ENCODE assay signal across 21 mouse cellular contexts in the genomic region with DNA sequence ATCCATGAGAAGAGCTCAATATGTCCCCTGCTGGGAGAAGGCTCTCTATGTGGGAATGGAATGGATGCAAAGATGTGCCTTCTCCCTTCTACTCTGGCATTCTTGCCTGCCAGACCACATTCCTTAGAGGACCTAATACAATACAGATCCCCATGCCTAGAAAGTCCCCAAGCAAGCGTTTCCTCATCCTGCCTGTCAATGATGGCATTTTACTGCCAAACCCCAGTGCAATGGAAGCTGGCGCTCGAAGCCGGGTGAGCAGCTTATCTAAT. TPM values are rescaled to one million over a fixed set of nuclear protein-coding genes. Genes with fewer than 3 reads are reported as not detected.
DNase-seq lines count a peak whose midpoint lies in the region; ATAC-seq and TF ChIP-seq lines count a peak whose summit lies in the region.
"Had no signal": no experiment of that assay in that cellular context is flagged by ENCODE, and none has a peak within 500 bp of the region (broad histone marks: within the 10 kb centered on the region; RNA-seq: fewer than 3 reads in every experiment).

No protein-coding gene starts in this region.

- H3K27me3 ChIP-seq in forebrain, embryonic 13.5 days, result no peaks in the 10 kb centered on the region
- H3K27me3 ChIP-seq in forebrain, postnatal 0 days (ENCODE audit: insufficient read depth, low read length), result no peaks in the 10 kb centered on the region
- H3K27me3 ChIP-seq in neural tube, embryonic 15.5 days (replicated peaks), result no peaks in the 10 kb centered on the region
- no peaks in the 10 kb centered on the region for H3K27me3 ChIP-seq in forebrain, embryonic 15.5 days
- H3K27me3 ChIP-seq: CH12.LX; embryonic facial prominence, embryonic 12.5 days; heart, embryonic 15.5 days; hindbrain, embryonic 13.5 days had no signal

- no peaks in the 10 kb centered on the region for H3K9me3 ChIP-seq in forebrain, embryonic 13.5 days (replicated peaks)
- H3K9me3 ChIP-seq in forebrain, postnatal 0 days (ENCODE audit: low read length), result no peaks in the 10 kb centered on the region
- no peaks in the 10 kb centered on the region for H3K9me3 ChIP-seq in neural tube, embryonic 15.5 days (replicated peaks)
- no peaks in the 10 kb centered on the region for H3K9me3 ChIP-seq in forebrain, embryonic 15.5 days
- H3K9me3 ChIP-seq: embryonic facial prominence, embryonic 12.5 days; heart, embryonic 15.5 days; hindbrain, embryonic 13.5 days had no signal

- H3K36me3 ChIP-seq in forebrain, embryonic 13.5 days (ENCODE audit: poor library complexity, severe bottlenecking), result peaks cover 54% of the 10 kb centered on the region
- H3K36me3 ChIP-seq in forebrain, postnatal 0 days (ENCODE audit: insufficient read depth), result no peaks in the 10 kb centered on the region
- H3K36me3 ChIP-seq in neural tube, embryonic 15.5 days, result no peaks in the 10 kb centered on the region
- peaks cover 2% of the 10 kb centered on the region; the same call in 1 of the 2 replicates for H3K36me3 ChIP-seq in forebrain, embryonic 15.5 days
- H3K36me3 ChIP-seq: hindbrain, embryonic 13.5 days had no signal

- no peak overlapping the region for H3K9ac ChIP-seq in forebrain, embryonic 13.5 days
- H3K9ac ChIP-seq in forebrain, postnatal 0 days, result no peak overlapping the region
- no peak overlapping the region for H3K9ac ChIP-seq in neural tube, embryonic 15.5 days (replicated peaks)
- H3K9ac ChIP-seq in forebrain, embryonic 15.5 days (replicated peaks), result no peak overlapping the region
- H3K9ac ChIP-seq: embryonic facial prominence, embryonic 12.5 days; heart, embryonic 15.5 days; hindbrain, embryonic 13.5 days had no signal

- TF ChIP-seq CTCF in forebrain, postnatal 0 days (IDR thresholded peaks at IDR 0.05; ENCODE audit: low read depth), result no peak

- no peak overlapping the region for H3K4me3 ChIP-seq in forebrain, embryonic 13.5 days
- no peak overlapping the region for H3K4me3 ChIP-seq in forebrain, postnatal 0 days (ENCODE audit: low read depth, low read length)
- H3K4me3 ChIP-seq in neural tube, embryonic 15.5 days (replicated peaks), result no peak overlapping the region
- H3K4me3 ChIP-seq in forebrain, embryonic 15.5 days, result no peak overlapping the region
- H3K4me3 ChIP-seq: embryonic facial prominence, embryonic 12.5 days; heart, embryonic 15.5 days; hindbrain, embryonic 13.5 days had no signal

- peak overlapping the region; percentile 61 for H3K27ac ChIP-seq in forebrain, embryonic 13.5 days
- no peak overlapping the region for H3K27ac ChIP-seq in forebrain, postnatal 0 days (ENCODE audit: low read depth, low read length)
- peak overlapping the region; percentile 28; the same call in 1 of the 2 replicates for H3K27ac ChIP-seq in neural tube, embryonic 15.5 days (replicated peaks)
- H3K27ac ChIP-seq in forebrain, embryonic 15.5 days (replicated peaks), result peak overlapping the region; percentile 69
- H3K27ac ChIP-seq: embryonic facial prominence, embryonic 12.5 days; heart, embryonic 15.5 days; hindbrain, embryonic 13.5 days; hindbrain, postnatal 0 days had no signal

- no peak overlapping the region; the same call in 1 of the 2 replicates for H3K4me2 ChIP-seq in forebrain, embryonic 13.5 days
- no peak overlapping the region for H3K4me2 ChIP-seq in forebrain, postnatal 0 days (ENCODE audit: low read depth)
- no peak overlapping the region for H3K4me2 ChIP-seq in neural tube, embryonic 15.5 days
- H3K4me2 ChIP-seq in forebrain, embryonic 15.5 days (replicated peaks), result no peak overlapping the region
- H3K4me2 ChIP-seq: embryonic facial prominence, embryonic 12.5 days; heart, embryonic 11.5 days; heart, embryonic 15.5 days; hindbrain, embryonic 13.5 days had no signal

- H3K4me1 ChIP-seq in forebrain, embryonic 13.5 days, result peaks cover 5% of the 10 kb centered on the region
- peaks cover 6% of the 10 kb centered on the region; the same call in 1 of the 2 replicates for H3K4me1 ChIP-seq in forebrain, postnatal 0 days (ENCODE audit: insufficient read depth)
- peaks cover 4% of the 10 kb centered on the region; the same call in 1 of the 2 replicates for H3K4me1 ChIP-seq in neural tube, embryonic 15.5 days
- peaks cover 20% of the 10 kb centered on the region for H3K4me1 ChIP-seq in forebrain, embryonic 15.5 days
- H3K4me1 ChIP-seq: embryonic facial prominence, embryonic 12.5 days; heart, embryonic 15.5 days; hindbrain, embryonic 13.5 days had no signal

- 60% methylated on average over 4 of the region's 4 CpGs for WGBS in forebrain, embryonic 13.5 days
- WGBS in forebrain, postnatal 0 days, result 40% methylated on average over 4 of the region's 4 CpGs
- 76% methylated on average over 4 of the region's 4 CpGs for WGBS in neural tube, embryonic 15.5 days
- 51% methylated on average over 4 of the region's 4 CpGs for WGBS in forebrain, embryonic 15.5 days

- ATAC-seq in forebrain, embryonic 13.5 days, result no peak
- no peak for ATAC-seq in forebrain, postnatal 0 days
- no peak for ATAC-seq in neural tube, embryonic 15.5 days (ENCODE audit: low FRiP score)
- ATAC-seq in forebrain, embryonic 15.5 days (replicated peaks), result no peak
- ATAC-seq: activated CD4-positive, CD25-positive, alpha-beta regulatory T cell, adult 4 months; hindbrain, postnatal 0 days had no signal

- no peak for DNase-seq in forebrain, postnatal 0 days
- DNase-seq in neural tube, embryonic 10.5 days (ENCODE audit: extremely low spot score, low spot score), result no peak
- no peak for DNase-seq in kidney, adult 8-10 months
- DNase-seq: adrenal gland, adult 8-10 months; adrenal gland, postnatal 36 days; cerebellum, adult 2 months; cerebellum, postnatal 14 days; gastrocnemius, postnatal 36 days; heart, adult 18-20 months; heart, postnatal 14 days; kidney, adult 11 months had no signal

RNA-seq across cellular contexts. Expression of gene Cenpf, which starts 23.1 kb away (rescaled TPM):
- 119 and 123 TPM in 2 replicates for polyA plus RNA-seq in forebrain, embryonic 13.5 days (2015; fragmentation: Nextera tagmentation; extraction: Ambion mirVana)
- total RNA-seq in forebrain, postnatal 0 days (2014; rRNA removed), result 3.0 and 6.4 TPM in 2 replicates
- polyA plus RNA-seq in forebrain, postnatal 0 days (2015; fragmentation: Nextera tagmentation; extraction: Ambion mirVana), result 9.0 and 14.5 TPM in 2 replicates
- 11.2 and 24.1 TPM in 2 replicates for polyA plus RNA-seq in neural tube, embryonic 15.5 days (2015; fragmentation: Nextera tagmentation; extraction: Ambion mirVana)
- 56.3 and 57.7 TPM in 2 replicates for polyA plus RNA-seq in forebrain, embryonic 15.5 days (2015; fragmentation: Nextera tagmentation; extraction: Ambion mirVana)
